Mouse (Mus musculus): ENCODE data around the gene Polg2. TPM values are rescaled to one million over a fixed set of nuclear protein-coding genes. Genes with fewer than 3 reads are reported as not detected.
"Not testable (repeated sequence)": the region's sequence is repeated elsewhere in the genome, so short reads cannot be mapped to it uniquely, and the experiment has no call there.

Polg2 gene
- polyA plus RNA-seq, 1 experiment: 5.6 TPM

DNA sequence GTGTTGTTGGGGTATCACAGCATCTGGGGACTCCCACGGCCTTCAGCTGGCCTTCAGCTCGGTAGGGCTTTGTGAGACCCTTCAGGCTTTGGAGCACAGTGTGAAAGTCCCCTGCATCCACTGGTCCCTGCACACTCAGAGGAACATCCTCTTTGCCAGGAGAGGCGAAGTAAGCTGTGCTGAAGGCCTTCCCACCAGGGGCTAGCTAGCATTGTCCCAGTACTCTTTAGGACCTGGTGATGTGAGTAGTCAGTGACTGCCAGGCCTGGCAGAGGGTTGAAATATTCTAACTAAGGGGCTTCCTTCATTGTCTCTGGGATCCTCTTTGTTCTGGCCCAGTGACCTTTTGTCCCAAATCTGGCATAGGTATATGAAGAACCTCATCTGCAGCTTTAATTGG, 42.7 kb downstream of the Polg2 start:
- DNase-seq (ENCODE audit: low read depth, low spot score): no peak
- WGBS: 82% methylated on average over 3 of the region's 3 CpGs

- no peak for DNase-seq (ENCODE audit: low read depth, low spot score)
- 33% methylated on average over 4 of the region's 4 CpGs for WGBS
These were observed 48.6 kb downstream of the Polg2 start for GRCm38 (mm10) chr11:106730714-106731113.

DNA sequence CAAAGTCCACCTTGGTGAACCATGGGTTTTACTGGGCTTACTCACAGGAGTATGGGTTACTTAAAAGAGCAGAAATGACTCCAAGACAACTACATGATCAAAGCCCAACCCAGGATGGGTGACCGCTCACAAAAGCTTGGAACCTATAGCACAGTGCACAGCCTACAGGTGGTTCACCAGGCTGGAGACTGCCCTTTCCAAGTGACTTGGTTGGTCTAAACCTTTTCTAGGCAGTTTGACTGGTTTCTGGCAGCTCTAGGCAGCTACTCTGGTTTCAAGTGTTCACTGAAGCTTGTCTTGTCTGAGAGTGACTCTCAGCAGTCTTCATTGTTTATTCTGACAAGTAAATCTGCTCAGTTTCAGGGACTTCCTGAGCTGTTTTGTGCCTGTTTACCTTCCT, 49.7 kb downstream of the Polg2 start:
- 75% methylated on average over 1 of the region's 1 CpGs for WGBS
- no peak for DNase-seq (ENCODE audit: low read depth, low spot score)

GRCm38 (mm10) chr11:106728402-106729366, 50.7 kb downstream of the Polg2 start:
- WGBS: 58% methylated on average over 10 of the region's 10 CpGs
- no peak for DNase-seq (ENCODE audit: low read depth, low spot score)

DNA sequence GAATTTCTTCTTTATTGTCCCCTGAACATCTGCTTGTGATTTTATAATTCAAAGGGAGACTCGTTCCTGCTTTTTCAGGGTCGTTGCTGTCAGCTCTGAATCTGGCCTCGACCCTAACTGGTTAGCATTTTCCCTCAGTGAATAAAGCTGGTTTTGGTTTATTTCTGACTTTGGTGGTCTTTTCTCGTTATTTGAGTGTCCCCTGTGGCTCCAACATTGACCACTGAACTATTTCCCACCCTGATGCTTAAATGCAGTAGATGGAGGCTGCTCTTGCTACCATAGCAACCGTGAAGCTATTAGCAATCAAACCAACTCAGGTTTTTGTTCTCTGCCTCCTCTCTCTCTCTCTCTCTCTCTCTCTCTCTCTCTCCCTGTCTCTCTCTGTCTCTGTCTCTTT, 51.4 kb downstream of the Polg2 start:
- DNase-seq (ENCODE audit: low read depth, low spot score): no peak
- WGBS: 41% methylated on average over 5 of the region's 5 CpGs

- WGBS: 71% methylated on average over 9 of the region's 9 CpGs
- DNase-seq (ENCODE audit: low read depth, low spot score): not testable (repeated sequence)
These were observed 54.5 kb downstream of the Polg2 start for GRCm38 (mm10) chr11:106724916-106725235.

DNA sequence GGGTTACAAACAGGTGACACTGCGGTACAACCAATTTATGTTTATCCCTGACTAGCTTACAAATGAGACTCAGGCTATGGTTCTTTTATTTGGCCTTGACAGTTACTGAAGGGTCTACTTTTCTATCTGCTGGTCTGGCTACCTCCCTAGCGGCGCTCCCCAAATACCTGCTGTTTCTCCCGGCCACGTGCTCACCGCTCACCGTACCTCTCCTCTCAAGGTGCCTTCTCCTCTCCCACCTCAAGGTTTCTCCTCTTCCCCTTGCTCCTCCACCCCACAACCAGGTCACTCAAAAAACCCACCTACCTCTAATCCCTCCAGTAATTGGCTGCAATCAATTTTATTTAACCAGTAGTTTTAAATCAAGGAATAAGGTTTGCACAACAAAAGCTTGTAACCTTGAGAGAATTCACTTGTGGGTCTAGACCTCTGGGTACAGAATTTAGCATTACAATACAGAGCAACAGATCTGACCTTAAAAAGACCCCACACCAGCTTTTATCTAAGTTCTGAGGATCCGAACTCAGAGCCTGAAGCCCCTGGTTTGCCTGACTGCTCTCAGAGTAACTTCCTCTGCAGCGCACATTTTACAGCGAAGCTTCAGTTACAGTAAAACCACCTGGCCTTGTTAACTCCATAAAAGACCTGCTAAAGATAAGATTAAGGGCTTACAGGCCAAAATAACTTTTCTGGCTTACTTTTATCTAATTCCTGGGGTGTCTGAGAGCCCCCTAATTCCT, 55.0 kb downstream of the Polg2 start:
- 80% methylated on average over 10 of the region's 10 CpGs for WGBS
- DNase-seq (ENCODE audit: low read depth, low spot score): no peak

GRCm38 (mm10) chr11:106723611-106724125, 55.7 kb downstream of the Polg2 start:
- no peak for DNase-seq (ENCODE audit: low read depth, low spot score)
- 84% methylated on average over 15 of the region's 15 CpGs for WGBS

DNA sequence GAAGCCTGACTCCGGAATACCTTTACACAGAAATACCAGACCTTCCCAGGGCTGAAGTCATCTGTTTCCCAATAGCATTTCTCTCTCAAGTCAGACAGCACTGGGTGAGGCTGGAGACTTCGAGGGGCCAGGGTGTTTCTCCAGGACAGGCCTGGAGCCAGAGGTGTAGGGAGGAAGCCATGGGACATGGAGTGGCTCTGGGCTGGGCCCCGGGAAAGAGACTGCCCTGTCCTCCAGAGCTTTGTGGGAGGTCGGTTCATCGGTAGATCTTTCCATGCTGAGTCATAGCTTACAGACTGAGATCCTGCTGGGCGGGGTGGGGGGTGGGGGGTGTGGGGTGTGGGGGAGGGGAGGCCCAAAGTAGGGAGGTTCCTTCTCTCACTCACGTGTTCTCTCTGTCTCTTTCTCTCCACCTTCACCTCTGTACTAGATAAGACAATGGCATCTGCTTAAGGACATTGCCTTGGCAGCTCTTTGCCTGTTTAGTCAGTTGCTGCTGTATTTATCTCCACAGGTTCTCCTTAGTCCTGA, 56.4 kb downstream of the Polg2 start:
- WGBS: 5% methylated on average over 7 of the region's 7 CpGs
- DNase-seq (ENCODE audit: low read depth, low spot score): no peak

GRCm38 (mm10) chr11:106720379-106720778, 59.0 kb downstream of the Polg2 start:
- no peak for DNase-seq (ENCODE audit: low read depth, low spot score)
- 39% methylated on average over 8 of the region's 8 CpGs for WGBS

Other genes with a start within 250 kb of the Polg2 start
- gene Tex2, start 166.1 kb downstream of the Polg2 start, polyA plus RNA-seq (2012; rRNA removed): 12.3 and 18.7 TPM in 2 replicates
- 15.8 and 21.1 TPM in 2 replicates for gene Pecam1, start 28.9 kb downstream of the Polg2 start, polyA plus RNA-seq (2012; rRNA removed)
- 1.3 and 1.7 TPM in 2 replicates for gene Milr1, start 28.3 kb downstream of the Polg2 start, polyA plus RNA-seq (2012; rRNA removed)
- 146 and 237 TPM in 2 replicates for gene Ddx5, start 9.6 kb upstream of the Polg2 start, polyA plus RNA-seq (2012; rRNA removed)
- gene Cep95, start 9.7 kb upstream of the Polg2 start, polyA plus RNA-seq (2012; rRNA removed): 1.9 and 2.3 TPM in 2 replicates
- 8.7 and 9.5 TPM in 2 replicates for gene Smurf2, start 141.2 kb upstream of the Polg2 start, polyA plus RNA-seq (2012; rRNA removed)
- gene Kpna2, start 220.0 kb upstream of the Polg2 start, polyA plus RNA-seq (2012; rRNA removed): 48.5 and 53.4 TPM in 2 replicates
- gene 1810010H24Rik, start 246.1 kb upstream of the Polg2 start, polyA plus RNA-seq (2012; rRNA removed): 0.78 and 1.5 TPM in 2 replicates